Mouse (Mus musculus) intestine, embryonic 14.5 days (tissue): ENCODE data around the gene Rnasek. TPM values are rescaled to one million over a fixed set of nuclear protein-coding genes. Genes with fewer than 3 reads are reported as not detected.
A peak's percentile ranks its signal among the peaks of the same experiment; 100 is the strongest.

Experiments used
- ATAC-seq: fragments of 200-750 bp; cut with Nextera tagmentation; replicated peaks from 2 replicates; pipeline ENCODE4 v1.8.0; 2017; ENCODE audit warnings: low read depth, moderate number of reproducible peaks, moderate TSS enrichment, moderate library complexity; ENCODE audit not compliant: low FRiP score, low TSS enrichment
- DNase-seq: peaks from one replicate; pipeline ENCODE4 v3.0.0-alpha.2; 2018; ENCODE audit warnings: low spot score
- H3K27ac ChIP-seq: fragments of 300-500 bp; sonication (generic); 2 replicates; pipeline ENCODE4 v1.5.1; 2014; ENCODE audit warnings: low read depth, mild to moderate bottlenecking, control low read depth
- H3K27me3 ChIP-seq: fragments of 300-500 bp; sonication (generic); replicated peaks from 2 replicates; pipeline ENCODE4 v1.6.1; 2014; ENCODE audit warnings: low read length, control low read depth; ENCODE audit not compliant: control insufficient read depth, insufficient read depth
- H3K36me3 ChIP-seq: fragments of 300-500 bp; sonication (generic); 2 replicates; pipeline ENCODE4 v1.6.1; 2014; ENCODE audit warnings: low read length, control low read depth; ENCODE audit not compliant: control insufficient read depth, insufficient read depth
- H3K4me1 ChIP-seq: fragments of 300-500 bp; sonication (generic); replicated peaks from 2 replicates; pipeline ENCODE4 v1.6.1; 2014; ENCODE audit warnings: low read length, control low read depth, mixed read lengths; ENCODE audit not compliant: control insufficient read depth, insufficient read depth
- H3K4me2 ChIP-seq: fragments of 300-500 bp; sonication (generic); 2 replicates; pipeline ENCODE4 v1.6.1; 2014; ENCODE audit warnings: low read length
- H3K4me3 ChIP-seq: fragments of 300-500 bp; sonication (generic); 2 replicates; pipeline ENCODE4 v1.5.1; 2014; ENCODE audit warnings: low read depth, low read length, control low read depth, mixed read lengths
- H3K9ac ChIP-seq: fragments of 300-500 bp; sonication (generic); 2 replicates; pipeline ENCODE4 v1.6.1; 2014; ENCODE audit warnings: mild to moderate bottlenecking, low read length
- H3K9me3 ChIP-seq: fragments of 300-500 bp; sonication (generic); 2 replicates; pipeline ENCODE4 v1.6.1; 2016; ENCODE audit warnings: low read length, control low read depth; ENCODE audit not compliant: control insufficient read depth
- WGBS: fragments of 180-500 bp; shearing (Covaris S2); extraction: QIAGEN DNeasy Blood & Tissue Kit; methylation state at CpG from one replicate; pipeline ENCODE4 v1.1.7; 2014; 5-methylcytosine and 5-hydroxymethylcytosine counted together
- polyA plus RNA-seq: library from polyadenylated mRNA; unstranded; fragments of >200 nt; fragmentation: Nextera tagmentation; extraction: Ambion mirVana; gene quantifications from 2 replicates; pipeline ENCODE4 v1.2.1, GENCODE M21; 2014

Rnasek gene
- polyA plus RNA-seq, 1 experiment from 2014 or later = 165 TPM

- Histone ChIP-seq H3K4me2 (no peak overlapping the region), H3K27me3 (peaks cover 9% of the 10 kb centered on the region), H3K27ac (no peak overlapping the region), H3K4me3 (no peak overlapping the region), H3K9ac (no peak overlapping the region), H3K9me3 (no peaks in the 10 kb centered on the region), H3K4me1 (no peaks in the 10 kb centered on the region), H3K36me3 (no peaks in the 10 kb centered on the region)
- ATAC-seq (no peak), DNase-seq (peak; percentile 82)
- WGBS = 59% methylated on average over 9 of the region's 9 CpGs
Measured at GRCm38 (mm10) chr11:70247136-70247845, 7.6 kb upstream of the Rnasek start.

GRCm38 (mm10) chr11:70242591-70242990, 2.9 kb upstream of the Rnasek start:
- Histone ChIP-seq H3K4me1 (peaks cover 15% of the 10 kb centered on the region), H3K27ac (no peak overlapping the region), H3K9ac (no peak overlapping the region), H3K9me3 (no peaks in the 10 kb centered on the region), H3K4me3 (no peak overlapping the region), H3K36me3 (no peaks in the 10 kb centered on the region), H3K4me2 (no peak overlapping the region), H3K27me3 (0 out of 2 replicates have a peak, but pooled peaks cover under 1% of the 10 kb centered on the region)
- no peak for DNase-seq
- WGBS = 70% methylated on average over 11 of the region's 11 CpGs
- no peak for ATAC-seq

GRCm38 (mm10) chr11:70238591-70239440, 826 bp downstream of the Rnasek start:
- WGBS = 14% methylated on average over 23 of the region's 23 CpGs
- Histone ChIP-seq H3K27me3 (no peaks in the 10 kb centered on the region), H3K4me1 (peaks cover 23% of the 10 kb centered on the region), H3K4me3 (peak overlapping the region; percentile 99), H3K36me3 (peaks cover 16% of the 10 kb centered on the region), H3K9ac (peak overlapping the region; percentile 83), H3K27ac (peak overlapping the region; percentile 88; the same call in 1 of the 2 replicates), H3K9me3 (no peaks in the 10 kb centered on the region), H3K4me2 (peak overlapping the region; percentile 99)
- peak; percentile 60 for DNase-seq
- no peak for ATAC-seq

GRCm38 (mm10) chr11:70237457-70238167, 2.0 kb downstream of the Rnasek start, which contains the start of gene 0610010K14Rik:
TSS of gene 0610010K14Rik (minus strand) at chr11:70237914.
- Histone ChIP-seq H3K4me2 (peak within 1 kb of the TSS; percentile 99), H3K27me3 (no peaks in the 10 kb centered on the region), H3K9ac (peak within 1 kb of the TSS; percentile 83), H3K27ac (peak within 1 kb of the TSS; percentile 88), H3K36me3 (peaks cover 16% of the 10 kb centered on the region), H3K4me1 (peaks cover 27% of the 10 kb centered on the region), H3K4me3 (peak within 1 kb of the TSS; percentile 99), H3K9me3 (no peaks in the 10 kb centered on the region)
- under 1% methylated on average over 70 of the region's 70 CpGs for WGBS
- peak; percentile 98 for DNase-seq
- peak; percentile 93 for ATAC-seq

GRCm38 (mm10) chr11:70236717-70237116, 2.9 kb downstream of the Rnasek start:
- 30% methylated on average over 7 of the region's 7 CpGs for WGBS
- ATAC-seq (no peak), DNase-seq (no peak)
- Histone ChIP-seq H3K4me3 (peak overlapping the region; percentile 99), H3K27me3 (no peaks in the 10 kb centered on the region), H3K27ac (peak overlapping the region; percentile 88), H3K4me2 (peak overlapping the region; percentile 99), H3K4me1 (peaks cover 31% of the 10 kb centered on the region), H3K9ac (peak overlapping the region; percentile 83), H3K36me3 (peaks cover 16% of the 10 kb centered on the region), H3K9me3 (no peaks in the 10 kb centered on the region)

- ATAC-seq (no peak), DNase-seq (no peak)
- Histone ChIP-seq H3K4me1 (peaks cover 30% of the 10 kb centered on the region), H3K27me3 (no peaks in the 10 kb centered on the region), H3K4me2 (no peak overlapping the region), H3K9ac (no peak overlapping the region), H3K9me3 (no peaks in the 10 kb centered on the region), H3K27ac (no peak overlapping the region), H3K4me3 (no peak overlapping the region), H3K36me3 (peaks cover 16% of the 10 kb centered on the region)
- 89% methylated on average over 12 of the region's 12 CpGs for WGBS
Measured at GRCm38 (mm10) chr11:70235254-70235900, 4.3 kb downstream of the Rnasek start.

GRCm38 (mm10) chr11:70234497-70234896, 5.1 kb downstream of the Rnasek start:
- peaks cover 33% of the 10 kb centered on the region for H3K4me1 ChIP-seq
- ATAC-seq (no peak), DNase-seq (no peak)
- no peak overlapping the region for H3K4me2 ChIP-seq
- WGBS = 89% methylated on average over 8 of the region's 8 CpGs
- no peak overlapping the region for H3K27ac ChIP-seq
- H3K36me3 ChIP-seq = peaks cover 16% of the 10 kb centered on the region
- H3K9me3 ChIP-seq = no peaks in the 10 kb centered on the region
- no peak overlapping the region for H3K4me3 ChIP-seq
- no peak overlapping the region for H3K9ac ChIP-seq
- peaks cover 7% of the 10 kb centered on the region for H3K27me3 ChIP-seq

- no peak for ATAC-seq
- peaks cover 16% of the 10 kb centered on the region for H3K36me3 ChIP-seq
- peaks cover 35% of the 10 kb centered on the region for H3K4me1 ChIP-seq
- no peak overlapping the region for H3K4me2 ChIP-seq
- no peak overlapping the region for H3K27ac ChIP-seq
- WGBS = 62% methylated on average over 5 of the region's 5 CpGs
- H3K9ac ChIP-seq = no peak overlapping the region
- no peak for DNase-seq
- no peak overlapping the region for H3K4me3 ChIP-seq
- peaks cover 12% of the 10 kb centered on the region for H3K27me3 ChIP-seq
- no peaks in the 10 kb centered on the region for H3K9me3 ChIP-seq
Measured at GRCm38 (mm10) chr11:70234037-70234436, 5.6 kb downstream of the Rnasek start.
